Mouse (Mus musculus) CD8-positive naive resting alpha-beta T cell, adult 2 months (primary cell): ENCODE measurements at regions not wholly inside any gene's neighbourhood (a gene's known extent, or its start where the extent isn't known, plus 50 kb on each side); places are given as distances from the start of the nearest gene placed in this dataset.

Experiments used
- DNase-seq, 2 experiments: peaks; one replicate each; pipeline ENCODE4 v3.0.0; 2022; ENCODE audit warnings: low read depth in 2 of 2, low spot score in 2 of 2

GRCm38 (mm10) chr3:21218936-21219335 lies 852.0 kb upstream of the Agtr1b start:
- no peak for DNase-seq

- DNase-seq = no peak
Measured at GRCm38 (mm10) chr3:21241184-21241583, 835.3 kb upstream of the Tbl1xr1 start.

GRCm38 (mm10) chr3:21256129-21256760 lies 820.2 kb upstream of the Tbl1xr1 start:
- DNase-seq = no peak

- no peak for DNase-seq
Measured at GRCm38 (mm10) chr3:21263317-21263716, 813.1 kb upstream of the Tbl1xr1 start.

GRCm38 (mm10) chr3:21265491-21265890 lies 811.0 kb upstream of the Tbl1xr1 start:
- DNase-seq = no peak

- no peak for DNase-seq
Measured at GRCm38 (mm10) chr3:21268429-21269129, 807.9 kb upstream of the Tbl1xr1 start.

- no peak for DNase-seq
Measured at GRCm38 (mm10) chr3:21269130-21269440, 807.4 kb upstream of the Tbl1xr1 start.

GRCm38 (mm10) chr3:21270788-21271187 lies 805.7 kb upstream of the Tbl1xr1 start:
- DNase-seq = no peak

- DNase-seq = no peak
Measured at GRCm38 (mm10) chr3:21272219-21272618, 804.2 kb upstream of the Tbl1xr1 start.

GRCm38 (mm10) chr3:21292774-21293173 lies 783.7 kb upstream of the Tbl1xr1 start:
- no peak for DNase-seq

- DNase-seq = no peak
Measured at GRCm38 (mm10) chr3:21293308-21293707, 783.1 kb upstream of the Tbl1xr1 start.

- DNase-seq = no peak
Measured at GRCm38 (mm10) chr3:21294776-21295175, 781.7 kb upstream of the Tbl1xr1 start.

GRCm38 (mm10) chr3:21296581-21297110 lies 779.8 kb upstream of the Tbl1xr1 start:
- no peak for DNase-seq

- no peak for DNase-seq
Measured at GRCm38 (mm10) chr3:21325329-21325896, 751.0 kb upstream of the Tbl1xr1 start.

- DNase-seq = no peak
Measured at GRCm38 (mm10) chr3:21341916-21342315, 734.5 kb upstream of the Tbl1xr1 start.

- no peak for DNase-seq
Measured at GRCm38 (mm10) chr3:21343095-21343494, 733.4 kb upstream of the Tbl1xr1 start.

GRCm38 (mm10) chr3:21349421-21349820 lies 727.0 kb upstream of the Tbl1xr1 start:
- DNase-seq = no peak

- DNase-seq = no peak
Measured at GRCm38 (mm10) chr3:21356150-21356549, 720.3 kb upstream of the Tbl1xr1 start.

- DNase-seq = no peak
Measured at GRCm38 (mm10) chr3:21356831-21357712, 719.4 kb upstream of the Tbl1xr1 start.

- no peak for DNase-seq
Measured at GRCm38 (mm10) chr3:21358068-21358467, 718.4 kb upstream of the Tbl1xr1 start.

- no peak for DNase-seq
Measured at GRCm38 (mm10) chr3:21361069-21361468, 715.4 kb upstream of the Tbl1xr1 start.
